Mouse (Mus musculus): ENCODE data around the gene Adh4.

- TF ChIP-seq POLR2A (IDR thresholded peaks at IDR 0.05; ENCODE audit: insufficient read depth, low read length), result no peak
- no peak for TF ChIP-seq CTCF (IDR thresholded peaks at IDR 0.05; ENCODE audit: low read depth, low read length)
Measured at GRCm38 (mm10) chr3:138405840-138406239, 9.4 kb upstream of the Adh4 start.
